Mouse (Mus musculus): ENCODE measurements at regions not wholly inside any gene's neighbourhood (a gene's known extent, or its start where the extent isn't known, plus 50 kb on each side); places are given as distances from the start of the nearest gene placed in this dataset.

GRCm38 (mm10) chr6:60201548-60201947 is 628.1 kb downstream of the Snca start:
- TF ChIP-seq CTCF (IDR thresholded peaks at IDR 0.05; ENCODE audit: borderline replicate concordance, extremely low read depth, insufficient read depth, insufficient read length): peak; percentile 40; the same call in 1 of the 2 replicates
- TF ChIP-seq POLR2A (IDR thresholded peaks at IDR 0.05; ENCODE audit: borderline replicate concordance, extremely low read depth, insufficient read depth, insufficient read length, poor library complexity, severe bottlenecking): no peak
